Mouse (Mus musculus): ENCODE measurements at regions not wholly inside any gene's neighbourhood (a gene's known extent, or its start where the extent isn't known, plus 50 kb on each side); places are given as distances from the start of the nearest gene placed in this dataset.
A peak's percentile ranks its signal among the peaks of the same experiment; 100 is the strongest.

- DNase-seq (ENCODE audit: low spot score in 2 of 2), result no peak
Measured at GRCm38 (mm10) chr10:95622879-95623517, 50.3 kb downstream of the Anapc15-ps start.

GRCm38 (mm10) chr10:95620796-95621195 lies 52.5 kb downstream of the Anapc15-ps start:
- no peak for DNase-seq (ENCODE audit: low spot score in 2 of 2)

DNA sequence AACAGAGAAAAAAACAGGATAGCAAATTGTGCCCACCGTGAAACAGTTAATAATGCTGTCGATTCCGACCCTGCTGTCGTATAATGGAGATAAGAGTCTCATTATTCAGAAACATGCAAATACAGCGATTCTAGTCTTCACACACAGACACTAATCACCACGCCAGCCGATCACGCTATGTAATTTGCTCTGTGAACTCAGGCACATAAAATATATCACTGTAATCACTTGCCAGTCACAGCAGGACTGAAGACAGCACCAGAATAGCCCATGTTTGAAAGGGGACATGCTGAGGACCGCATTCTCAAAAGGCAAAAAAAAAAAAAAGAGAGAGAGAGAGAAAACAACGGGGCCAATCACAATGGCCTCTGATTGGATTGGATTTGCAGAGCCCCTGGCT lies 53.6 kb downstream of the Anapc15-ps start:
- no peak for DNase-seq (ENCODE audit: low spot score in 2 of 2)

DNA sequence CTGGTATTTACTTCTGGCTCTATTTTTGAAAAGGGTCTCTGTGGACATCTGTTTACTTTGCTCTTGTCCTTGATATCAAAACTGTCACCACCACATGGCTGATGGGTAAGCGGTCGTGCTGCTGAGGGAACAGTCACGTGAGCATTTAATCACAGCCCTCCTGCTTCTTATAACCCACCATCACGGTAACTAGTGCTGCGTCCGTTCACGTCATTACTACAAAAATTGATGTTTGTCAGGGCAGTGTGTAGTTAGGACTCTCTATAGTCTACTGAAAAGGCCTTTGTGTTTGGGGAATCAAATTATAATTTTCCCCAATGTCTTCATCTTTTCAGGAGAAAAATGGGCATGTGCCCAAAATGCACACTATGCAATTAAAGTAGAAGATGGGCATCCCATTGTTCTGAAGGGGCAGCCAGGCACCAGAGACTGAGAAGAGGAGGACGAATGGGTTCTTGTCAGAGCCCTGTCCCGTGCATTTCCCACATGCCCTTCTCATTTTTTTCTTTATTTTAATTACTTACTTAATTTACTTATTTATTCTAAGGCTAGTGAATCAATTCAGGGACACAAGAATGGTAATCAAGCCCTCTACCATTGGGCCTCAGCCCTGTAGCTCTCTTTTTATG lies 54.6 kb upstream of the Nudt4 start:
- DNase-seq (ENCODE audit: low spot score in 2 of 2), result no peak

DNA sequence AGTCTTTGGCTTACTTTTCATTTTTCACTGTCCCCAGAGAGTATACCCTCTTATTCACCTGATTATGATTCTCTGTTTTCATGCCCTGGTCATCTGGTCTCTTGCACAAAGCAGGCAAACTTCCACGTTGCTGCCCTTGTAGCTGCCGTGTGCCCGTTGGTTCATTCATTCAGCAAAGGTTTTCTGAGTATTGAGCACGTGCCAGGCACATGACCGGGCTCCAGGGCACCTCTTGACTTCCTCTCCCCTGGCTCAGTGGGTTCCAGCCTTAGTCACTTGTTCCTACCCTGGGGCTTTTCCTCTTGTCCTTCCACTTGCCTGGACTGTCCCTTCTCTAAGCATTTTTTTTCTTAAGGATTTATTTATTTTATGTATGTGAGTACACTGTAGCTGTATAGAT lies 52.9 kb upstream of the Nudt4 start:
- no peak for DNase-seq (ENCODE audit: low spot score in 2 of 2)

- peak; percentile 55 to 61 for DNase-seq (ENCODE audit: low spot score in 2 of 2)
Measured at GRCm38 (mm10) chr10:95615849-95616650, 52.1 kb upstream of the Nudt4 start.
